Mouse (Mus musculus): ENCODE data around the gene Slc9a8. TPM values are rescaled to one million over a fixed set of nuclear protein-coding genes. Genes with fewer than 3 reads are reported as not detected.

The Slc9a8 gene
- total and polyA plus RNA-seq, 3 experiments: 16.7 to 25.8 TPM; not detected in 1

DNA sequence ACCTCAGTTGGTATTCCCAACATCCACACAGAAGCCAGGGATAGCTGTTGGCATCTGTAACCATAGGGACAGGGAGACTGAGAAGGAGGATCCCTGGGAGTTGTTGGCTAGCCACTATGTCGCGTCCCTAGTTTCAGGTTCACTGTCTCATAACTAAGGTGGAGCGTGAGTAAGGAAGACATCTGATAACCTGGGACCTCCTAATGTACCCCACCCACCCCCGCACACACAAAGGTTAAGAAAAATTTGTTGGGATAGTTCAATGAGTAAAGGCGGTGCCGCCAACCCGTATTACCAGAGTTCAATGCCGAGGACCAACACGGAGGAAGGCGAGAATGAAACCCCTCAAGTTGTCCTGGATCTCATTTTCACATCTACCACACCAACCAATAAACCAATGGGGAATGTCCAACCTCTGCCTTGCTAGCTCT is 686 bp upstream of the Slc9a8 start:
- peaks cover 28% of the 10 kb centered on the region for H3K79me2 ChIP-seq (ENCODE audit: control insufficient read depth, insufficient read depth, low read length, poor library complexity)
- H3K4me1 ChIP-seq (ENCODE audit: control insufficient read depth in 1 of 2, insufficient read depth in 2 of 2, low read length in 2 of 2): peaks cover 5 to 19% of the 10 kb centered on the region in 2 experiments; a peak in 3 of 4 replicates
- H3K9ac ChIP-seq (ENCODE audit: control insufficient read depth, low read depth, low read length, poor library complexity, severe bottlenecking): peak overlapping the region; percentile 92
- H3K27me3 ChIP-seq (ENCODE audit: control insufficient read depth in 1 of 2, insufficient read depth in 2 of 2, low read length in 2 of 2): no peaks in the 10 kb centered on the region
- peak overlapping the region; percentile 81 to 99 for H3K4me3 ChIP-seq (ENCODE audit: control insufficient read depth in 1 of 2, insufficient read depth in 1 of 2, low read depth in 2 of 2, low read length in 2 of 2)
- DNase-seq (ENCODE audit: low read depth, low spot score): peak; percentile 59
- H3K36me3 ChIP-seq (ENCODE audit: control insufficient read depth in 1 of 2, insufficient read depth in 2 of 2, low read length in 2 of 2): peaks cover 4 to 33% of the 10 kb centered on the region in 2 experiments; a peak in 3 of 4 replicates
- peak overlapping the region; percentile 75 for H3K27ac ChIP-seq (ENCODE audit: control insufficient read depth, low read depth, low read length)
- TF ChIP-seq GATA1 (IDR thresholded peaks at IDR 0.05; ENCODE audit: low read depth, low read length) (no peak), MAX (IDR thresholded peaks at IDR 0.05; ENCODE audit: low read length) (peak; percentile 60), MYC (IDR thresholded peaks at IDR 0.05; ENCODE audit: low read depth, low read length) (0 out of 2 replicates have a peak, but pooled peaks have one; percentile 34), RCOR1 (IDR thresholded peaks at IDR 0.05; ENCODE audit: low read depth, low read length) (no peak), CHD1 (IDR thresholded peaks at IDR 0.05; ENCODE audit: low read depth, low read length) (peak; percentile 70; the same call in 1 of the 2 replicates), POLR2A (IDR thresholded peaks at IDR 0.05; ENCODE audit: control insufficient read depth in 1 of 2, insufficient read depth in 1 of 2, low read depth in 1 of 2, low read length in 2 of 2, poor library complexity in 1 of 2) (0 out of 4 replicates have a peak, but pooled peaks of 1 of the 2 experiments have one; percentile 21), MAZ (IDR thresholded peaks at IDR 0.05; ENCODE audit: low read depth, low read length) (no peak)
- H3K9me3 ChIP-seq (replicated peaks; ENCODE audit: insufficient read depth, low read length): no peaks in the 10 kb centered on the region

DNA sequence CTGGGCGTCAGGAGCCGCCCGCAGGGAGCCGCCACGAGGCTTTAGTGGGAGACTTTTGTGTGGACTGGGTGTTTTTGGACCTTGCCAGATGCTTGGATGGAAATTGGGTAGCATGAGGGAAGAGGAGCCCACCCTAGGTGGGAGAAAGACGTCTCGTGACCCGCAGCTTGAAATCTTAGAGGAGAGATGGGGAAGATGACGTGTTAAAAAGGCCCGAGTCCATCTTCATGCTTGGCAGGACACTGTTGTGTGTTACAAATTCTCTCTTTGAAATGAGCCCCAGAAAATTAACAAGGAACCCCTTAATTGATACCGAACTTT is 598 bp downstream of the Slc9a8 start:
- Histone ChIP-seq H3K9me3 (replicated peaks; ENCODE audit: insufficient read depth, low read length) (no peaks in the 10 kb centered on the region), H3K36me3 (ENCODE audit: control insufficient read depth in 1 of 2, insufficient read depth in 2 of 2, low read length in 2 of 2) (peaks cover 10 to 33% of the 10 kb centered on the region in 2 experiments; a peak in 3 of 4 replicates), H3K4me1 (ENCODE audit: control insufficient read depth in 1 of 2, insufficient read depth in 2 of 2, low read length in 2 of 2) (peaks cover 5 to 16% of the 10 kb centered on the region in 2 experiments; a peak in 3 of 4 replicates), H3K27ac (ENCODE audit: control insufficient read depth, low read depth, low read length) (peak overlapping the region; percentile 75), H3K4me3 (ENCODE audit: control insufficient read depth in 1 of 2, insufficient read depth in 1 of 2, low read depth in 2 of 2, low read length in 2 of 2) (peak overlapping the region; percentile 81 to 99), H3K79me2 (ENCODE audit: control insufficient read depth, insufficient read depth, low read length, poor library complexity) (peaks cover 28% of the 10 kb centered on the region), H3K9ac (ENCODE audit: control insufficient read depth, low read depth, low read length, poor library complexity, severe bottlenecking) (peak overlapping the region; percentile 92), H3K27me3 (ENCODE audit: control insufficient read depth in 1 of 2, insufficient read depth in 2 of 2, low read length in 2 of 2) (no peaks in the 10 kb centered on the region)
- TF ChIP-seq USF1 (IDR thresholded peaks at IDR 0.05; ENCODE audit: low read depth, low read length): 0 out of 2 replicates have a peak, but pooled peaks have one; percentile 4
- TF ChIP-seq ZNF384 (IDR thresholded peaks at IDR 0.05; ENCODE audit: low read depth, low read length): no peak
- peak; percentile 14; the same call in 1 of the 2 replicates for TF ChIP-seq MYC (IDR thresholded peaks at IDR 0.05; ENCODE audit: low read depth, low read length)
- no peak for DNase-seq (ENCODE audit: low read depth, low spot score)

DNA sequence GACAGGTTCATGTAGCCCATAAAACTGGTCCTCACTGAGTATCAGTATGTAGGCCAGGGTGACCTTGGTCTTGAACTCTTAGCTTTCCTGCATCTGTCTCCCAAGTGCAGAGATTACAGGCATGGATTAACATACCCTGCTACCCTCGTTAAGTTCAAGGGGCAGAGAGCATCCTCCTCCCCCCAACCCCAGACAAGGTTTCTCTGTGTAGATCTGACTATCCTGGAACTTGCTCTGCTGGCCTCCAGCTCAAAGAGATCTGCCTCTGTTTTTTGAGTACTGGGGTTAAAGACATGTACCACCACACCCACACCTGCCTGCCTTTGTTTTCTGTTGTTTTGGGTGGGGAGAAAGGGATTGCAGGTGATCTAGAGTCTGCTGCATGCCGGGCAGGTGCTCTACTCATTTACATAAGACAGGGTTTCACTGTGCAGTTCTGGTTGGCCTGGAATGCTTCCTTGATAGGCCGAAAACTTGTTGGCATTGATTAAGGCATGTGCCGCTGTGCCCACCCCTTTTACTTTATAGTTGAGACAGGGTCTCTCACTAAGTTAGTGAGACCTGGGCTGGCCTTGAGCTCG is 1.6 kb downstream of the Slc9a8 start:
- Histone ChIP-seq H3K4me1 (ENCODE audit: control insufficient read depth in 1 of 2, insufficient read depth in 2 of 2, low read length in 2 of 2) (peaks cover 5 to 16% of the 10 kb centered on the region in 2 experiments; a peak in 3 of 4 replicates), H3K9ac (ENCODE audit: control insufficient read depth, low read depth, low read length, poor library complexity, severe bottlenecking) (no peak overlapping the region), H3K36me3 (ENCODE audit: control insufficient read depth in 1 of 2, insufficient read depth in 2 of 2, low read length in 2 of 2) (peaks cover 16 to 33% of the 10 kb centered on the region in 2 experiments), H3K4me3 (ENCODE audit: control insufficient read depth in 1 of 2, insufficient read depth in 1 of 2, low read depth in 2 of 2, low read length in 2 of 2) (no peak overlapping the region), H3K27me3 (ENCODE audit: control insufficient read depth in 1 of 2, insufficient read depth in 2 of 2, low read length in 2 of 2) (no peaks in the 10 kb centered on the region), H3K9me3 (replicated peaks; ENCODE audit: insufficient read depth, low read length) (no peaks in the 10 kb centered on the region), H3K27ac (ENCODE audit: control insufficient read depth, low read depth, low read length) (no peak overlapping the region), H3K79me2 (ENCODE audit: control insufficient read depth, insufficient read depth, low read length, poor library complexity) (peaks cover 28% of the 10 kb centered on the region)
- DNase-seq (ENCODE audit: low read depth, low spot score): no peak
- no peak for TF ChIP-seq JUND (IDR thresholded peaks at IDR 0.05; ENCODE audit: low read depth, low read length)
- TF ChIP-seq RAD21 (IDR thresholded peaks at IDR 0.05; ENCODE audit: low read depth, low read length): no peak
- no peak for TF ChIP-seq POLR2AphosphoS2 (IDR thresholded peaks at IDR 0.05; ENCODE audit: low read length)
- TF ChIP-seq MAFK (IDR thresholded peaks at IDR 0.05; ENCODE audit: borderline replicate concordance, low read depth, low read length): no peak
- TF ChIP-seq E2F4 (IDR thresholded peaks at IDR 0.05; ENCODE audit: borderline replicate concordance, low read depth, low read length): no peak
- no peak for TF ChIP-seq ZC3H11A (IDR thresholded peaks at IDR 0.05; ENCODE audit: low read depth, low read length)
- TF ChIP-seq ZNF384 (IDR thresholded peaks at IDR 0.05; ENCODE audit: low read depth, low read length): no peak
- TF ChIP-seq UBTF (IDR thresholded peaks at IDR 0.05; ENCODE audit: borderline replicate concordance, insufficient read depth, low read depth, low read length): no peak
- no peak for TF ChIP-seq POLR2A (IDR thresholded peaks at IDR 0.05; ENCODE audit: control insufficient read depth in 1 of 2, insufficient read depth in 1 of 2, low read depth in 1 of 2, low read length in 2 of 2, poor library complexity in 1 of 2)
- no peak for TF ChIP-seq MAZ (IDR thresholded peaks at IDR 0.05; ENCODE audit: low read depth, low read length)
- no peak for TF ChIP-seq CHD1 (IDR thresholded peaks at IDR 0.05; ENCODE audit: low read depth, low read length)
